In genomic region chr5:36003797-36004196, GRCm38 (mm10) we compare ENCODE assay signal across 18 mouse cellular contexts.
"Had no signal": no experiment of that assay in that cellular context is flagged by ENCODE, and none has a peak within 500 bp of the region (broad histone marks: within the 10 kb centered on the region; RNA-seq: fewer than 3 reads in every experiment).

No protein-coding gene starts in this region.

- DNase-seq: kidney, adult 11 months; kidney, adult 8-10 months; kidney, postnatal 10 days; kidney, postnatal 36 days; layer of hippocampus, postnatal 36 days; liver, embryonic 13.5 days; lung, adult 2 months; lung, postnatal 14 days; lung, postnatal 4 days; retina, postnatal 1 day; right cerebral cortex, postnatal 25 days; spleen, adult 18-20 months had no signal

- H3K27me3 ChIP-seq: kidney, embryonic 15.5 days; liver, embryonic 13.5 days; midbrain, embryonic 12.5 days; midbrain, embryonic 15.5 days; neural tube, embryonic 13.5 days; stomach, embryonic 15.5 days had no signal

- H3K27ac ChIP-seq: kidney, embryonic 15.5 days; left cerebral cortex, adult 2 months; liver, embryonic 13.5 days; midbrain, embryonic 12.5 days; midbrain, embryonic 15.5 days; neural tube, embryonic 13.5 days; stomach, embryonic 15.5 days had no signal

- H3K9ac ChIP-seq: kidney, embryonic 15.5 days; liver, embryonic 13.5 days; midbrain, embryonic 12.5 days; midbrain, embryonic 15.5 days; neural tube, embryonic 13.5 days; stomach, embryonic 15.5 days had no signal

- H3K4me3 ChIP-seq: kidney, embryonic 15.5 days; left cerebral cortex, adult 2 months; liver, embryonic 13.5 days; midbrain, embryonic 12.5 days; midbrain, embryonic 15.5 days; neural tube, embryonic 13.5 days; stomach, embryonic 15.5 days had no signal

- H3K36me3 ChIP-seq: liver, embryonic 13.5 days had no signal

- H3K4me1 ChIP-seq: kidney, embryonic 15.5 days; liver, embryonic 13.5 days; midbrain, embryonic 12.5 days; midbrain, embryonic 15.5 days; stomach, embryonic 15.5 days had no signal

- H3K9me3 ChIP-seq: kidney, embryonic 15.5 days; liver, embryonic 13.5 days; midbrain, embryonic 12.5 days; midbrain, embryonic 15.5 days; neural tube, embryonic 13.5 days; stomach, embryonic 15.5 days had no signal

- ATAC-seq: midbrain, embryonic 15.5 days had no signal

- H3K4me2 ChIP-seq: kidney, embryonic 15.5 days; liver, embryonic 13.5 days; midbrain, embryonic 12.5 days; midbrain, embryonic 15.5 days; neural tube, embryonic 13.5 days; stomach, embryonic 15.5 days had no signal
